Mouse (Mus musculus) limb, embryonic 10.5 days (tissue): ENCODE measurements around the gene Slc16a10. TPM values are rescaled to one million over a fixed set of nuclear protein-coding genes. Genes with fewer than 3 reads are reported as not detected.
"Not testable (repeated sequence)": the region's sequence is repeated elsewhere in the genome, so short reads cannot be mapped to it uniquely, and the experiment has no call there.

Source experiments
- DNase-seq: peaks from one replicate; pipeline ENCODE4 v3.0.0-alpha.2; 2017; ENCODE audit warnings: low spot score
- H3K27ac ChIP-seq: fragments of 300-500 bp; sonication (generic); 2 replicates; pipeline ENCODE4 v1.5.1; 2016; ENCODE audit warnings: mild to moderate bottlenecking
- H3K27me3 ChIP-seq: fragments of 300-500 bp; sonication (generic); 2 replicates; pipeline ENCODE4 v1.6.1; 2016; ENCODE audit warnings: low read depth, mild to moderate bottlenecking; ENCODE audit not compliant: poor library complexity, severe bottlenecking
- H3K36me3 ChIP-seq: fragments of 300-500 bp; sonication (generic); 2 replicates; pipeline ENCODE4 v1.6.1; 2016; ENCODE audit warnings: mild to moderate bottlenecking, moderate library complexity
- H3K4me1 ChIP-seq: fragments of 300-500 bp; sonication (generic); 2 replicates; pipeline ENCODE4 v1.6.1; 2016
- H3K4me3 ChIP-seq: fragments of 300-500 bp; sonication (generic); 2 replicates; pipeline ENCODE4 v1.5.1; 2016; ENCODE audit warnings: mild to moderate bottlenecking, moderate library complexity
- H3K9me3 ChIP-seq: fragments of 300-500 bp; sonication (generic); replicated peaks from 2 replicates; pipeline ENCODE4 v1.6.1; 2016; ENCODE audit warnings: mild to moderate bottlenecking
- WGBS: fragments of 180-500 bp; shearing (Covaris S2); methylation state at CpG from one replicate; pipeline ENCODE4 v1.1.7; 2016; 5-methylcytosine and 5-hydroxymethylcytosine counted together
- polyA plus RNA-seq: library from polyadenylated mRNA; unstranded; fragments of >200 nt; fragmentation: Nextera tagmentation; extraction: Ambion mirVana; gene quantifications from 2 replicates; pipeline ENCODE4 v1.2.1, GENCODE M21; 2016

Gene Slc16a10
- polyA plus RNA-seq, 1 experiment from 2014 or later = 10.4 TPM

DNA sequence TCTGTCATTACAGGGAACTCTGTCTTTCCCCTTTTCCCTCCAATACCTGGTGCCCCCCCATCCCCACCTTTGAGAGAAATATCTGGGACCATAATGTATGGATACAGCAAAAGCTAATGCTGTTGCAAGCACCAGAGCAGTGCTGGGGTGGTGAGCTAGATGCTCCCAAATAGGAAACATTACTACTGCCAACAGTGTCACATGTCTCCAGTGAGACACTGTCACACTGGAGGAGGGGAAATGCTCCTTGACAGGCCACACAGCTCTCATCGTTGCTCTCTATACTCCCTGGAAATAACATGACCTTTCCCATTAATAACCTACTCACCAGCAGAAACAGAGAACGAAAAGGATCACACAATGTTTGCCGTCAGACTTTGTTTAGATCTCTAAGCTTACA, 122.6 kb downstream of the Slc16a10 start:
- no peak overlapping the region for H3K4me3 ChIP-seq
- no peak overlapping the region for H3K27ac ChIP-seq
- peaks cover 14% of the 10 kb centered on the region for H3K27me3 ChIP-seq
- H3K9me3 ChIP-seq = no peaks in the 10 kb centered on the region
- no peak for DNase-seq
- WGBS = 71% methylated on average over 3 of the region's 3 CpGs
- H3K36me3 ChIP-seq = no peaks in the 10 kb centered on the region
- H3K4me1 ChIP-seq = peaks cover 15% of the 10 kb centered on the region

DNA sequence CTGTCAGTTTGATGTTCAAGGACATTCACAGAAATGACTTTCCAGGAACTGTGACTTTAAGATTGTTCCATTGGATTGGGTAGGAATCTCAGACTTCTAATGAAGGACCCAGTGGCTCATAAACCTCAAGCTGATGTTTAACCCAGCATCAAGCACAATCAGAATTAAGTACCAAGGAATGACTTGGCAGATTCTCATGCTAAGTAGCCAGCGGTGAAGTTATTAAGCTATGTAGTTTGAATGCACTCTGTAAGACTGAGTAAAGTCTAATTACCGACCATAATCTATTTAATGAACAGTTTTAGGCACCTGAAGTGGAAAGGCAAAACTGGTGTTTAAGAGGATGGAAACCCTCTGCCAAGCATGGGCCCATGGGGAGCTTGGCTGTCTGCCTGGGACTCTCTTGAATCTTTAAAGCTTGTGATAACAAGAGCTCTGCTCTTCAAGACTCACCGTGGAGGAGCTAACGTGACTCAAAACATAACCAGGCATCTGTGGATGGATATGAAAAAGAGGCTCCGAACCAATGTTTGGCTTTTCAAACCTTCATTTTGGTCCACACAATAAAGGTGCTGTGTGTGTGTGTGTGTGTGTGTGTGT, 123.7 kb downstream of the Slc16a10 start:
- Histone ChIP-seq H3K27me3 (peaks cover 5% of the 10 kb centered on the region), H3K4me1 (peaks cover 10% of the 10 kb centered on the region; the same call in 1 of the 2 replicates), H3K27ac (no peak overlapping the region), H3K9me3 (no peaks in the 10 kb centered on the region), H3K36me3 (no peaks in the 10 kb centered on the region), H3K4me3 (no peak overlapping the region)
- WGBS = 93% methylated on average over 5 of the region's 5 CpGs
- DNase-seq = no peak

DNA sequence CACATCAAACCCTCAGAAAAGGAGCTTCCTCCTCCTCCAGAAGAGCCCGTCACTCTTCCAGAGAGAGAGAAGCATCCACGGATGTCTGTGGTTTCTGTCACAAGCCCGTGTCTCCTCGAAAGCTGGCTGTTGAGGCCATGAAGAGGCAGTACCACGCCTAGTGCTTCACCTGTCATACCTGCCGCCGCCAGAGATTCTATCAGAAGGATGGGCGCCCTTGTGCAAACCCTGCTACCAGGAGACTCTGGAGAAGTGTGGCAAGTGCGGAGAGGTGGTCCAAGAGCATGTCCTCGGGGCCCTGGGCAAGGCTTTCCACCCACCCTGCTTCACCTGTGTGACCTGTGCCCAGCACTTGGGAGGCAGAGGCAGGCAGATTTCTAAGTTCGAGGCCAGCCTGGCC, 132.5 kb downstream of the Slc16a10 start:
- H3K36me3 ChIP-seq = no peaks in the 10 kb centered on the region
- peaks cover 14% of the 10 kb centered on the region for H3K4me1 ChIP-seq
- H3K9me3 ChIP-seq = no peaks in the 10 kb centered on the region
- no peak overlapping the region for H3K4me3 ChIP-seq
- H3K27me3 ChIP-seq = no peaks in the 10 kb centered on the region
- 87% methylated on average over 11 of the region's 11 CpGs for WGBS
- no peak overlapping the region for H3K27ac ChIP-seq
- DNase-seq = no peak

DNA sequence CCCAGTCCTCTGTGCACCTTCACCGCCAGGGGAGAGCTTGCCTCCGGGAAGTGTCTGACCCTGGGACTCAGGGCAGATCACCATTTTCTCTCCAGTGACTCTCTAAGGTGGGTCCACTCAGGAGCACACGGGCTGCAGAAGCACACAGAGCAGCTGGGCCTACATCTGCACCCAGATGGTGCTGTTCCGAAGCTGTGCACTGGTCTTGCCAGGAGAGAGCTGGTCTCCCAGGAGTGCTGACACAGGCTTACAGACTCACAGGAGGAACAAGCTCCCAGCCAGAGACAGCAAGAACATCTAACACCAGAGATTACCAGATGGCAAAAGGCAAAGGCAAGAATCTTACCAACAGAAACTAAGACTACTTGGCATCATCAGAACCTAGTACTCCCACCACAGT, 133.2 kb downstream of the Slc16a10 start:
- not testable (repeated sequence) for DNase-seq, H3K27ac ChIP-seq, H3K27me3 ChIP-seq, H3K36me3 ChIP-seq, H3K9me3 ChIP-seq, H3K4me3 ChIP-seq
- 87% methylated on average over 4 of the region's 4 CpGs for WGBS
- H3K4me1 ChIP-seq = peaks cover 15% of the 10 kb centered on the region

DNA sequence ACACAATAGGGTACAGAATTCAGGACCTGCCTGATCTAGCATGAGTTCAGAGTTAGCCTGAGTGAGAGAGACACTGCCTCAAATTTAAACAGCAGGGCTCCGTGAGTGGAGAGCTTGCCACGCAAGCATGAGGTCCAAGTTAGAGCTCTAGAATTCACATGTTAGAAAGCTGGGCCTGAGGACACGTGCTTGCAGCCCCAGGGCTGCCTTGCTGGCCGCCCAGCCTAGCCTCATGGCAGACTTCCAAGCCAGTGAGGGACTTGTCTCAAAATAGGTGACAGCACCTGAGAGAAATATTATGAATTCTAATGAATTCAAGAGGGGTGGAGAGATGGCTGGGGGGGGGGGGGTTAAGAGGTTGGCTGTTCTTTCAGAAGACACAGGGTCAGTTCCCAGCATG, 134.1 kb downstream of the Slc16a10 start:
- Histone ChIP-seq H3K4me3 (no peak overlapping the region), H3K36me3 (no peaks in the 10 kb centered on the region), H3K9me3 (no peaks in the 10 kb centered on the region), H3K27me3 (no peaks in the 10 kb centered on the region), H3K4me1 (peaks cover 15% of the 10 kb centered on the region), H3K27ac (no peak overlapping the region)
- no peak for DNase-seq
- 87% methylated on average over 4 of the region's 4 CpGs for WGBS

DNA sequence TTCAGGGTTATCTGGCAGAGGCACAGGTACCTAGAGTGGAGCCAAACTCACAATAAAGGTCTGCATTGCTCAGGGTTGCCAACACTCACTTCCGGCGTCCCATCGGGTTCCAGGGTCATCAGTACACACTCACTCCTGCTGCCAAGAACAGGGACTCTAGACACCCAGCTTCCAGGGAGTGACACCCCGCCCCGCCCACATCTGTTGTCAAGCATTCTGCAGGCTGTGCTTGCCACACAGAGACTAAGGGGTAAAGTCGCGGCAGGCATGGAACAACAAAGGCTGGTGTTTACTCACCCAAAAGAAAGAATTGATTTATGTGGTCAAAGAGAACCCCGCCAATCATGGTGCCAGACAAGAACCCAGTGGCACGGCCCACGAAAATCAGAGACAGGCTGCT, 135.1 kb downstream of the Slc16a10 start:
- no peaks in the 10 kb centered on the region for H3K36me3 ChIP-seq
- no peaks in the 10 kb centered on the region for H3K27me3 ChIP-seq
- no peaks in the 10 kb centered on the region for H3K9me3 ChIP-seq
- no peak overlapping the region for H3K27ac ChIP-seq
- no peak for DNase-seq
- WGBS = 84% methylated on average over 10 of the region's 10 CpGs
- no peak overlapping the region for H3K4me3 ChIP-seq
- peaks cover 15% of the 10 kb centered on the region for H3K4me1 ChIP-seq

DNA sequence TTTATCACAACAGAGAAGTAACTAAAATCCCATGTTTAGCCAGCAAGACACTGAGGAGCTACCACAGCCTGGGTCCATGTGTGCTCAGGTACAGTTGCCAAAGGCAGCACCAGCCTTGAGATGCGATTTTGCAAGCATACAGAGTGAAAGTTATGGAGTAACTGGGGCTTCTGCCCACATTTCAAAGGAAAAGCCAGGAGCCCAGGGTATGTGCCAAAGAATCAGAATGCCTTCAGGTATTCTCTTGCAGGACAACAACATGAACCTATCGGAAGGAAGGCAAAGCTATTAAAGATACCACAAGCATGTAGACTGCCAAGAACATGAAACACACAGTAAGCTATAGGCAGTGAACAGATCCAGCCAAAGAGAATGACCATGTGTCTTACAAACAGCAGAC, 141.3 kb downstream of the Slc16a10 start:
- no peak overlapping the region for H3K27ac ChIP-seq
- H3K36me3 ChIP-seq = no peaks in the 10 kb centered on the region
- no peaks in the 10 kb centered on the region for H3K27me3 ChIP-seq
- no peak for DNase-seq
- no peaks in the 10 kb centered on the region for H3K9me3 ChIP-seq
- WGBS = 91% methylated on average over 2 of the region's 2 CpGs
- H3K4me3 ChIP-seq = no peak overlapping the region
- peaks cover 13% of the 10 kb centered on the region for H3K4me1 ChIP-seq

DNA sequence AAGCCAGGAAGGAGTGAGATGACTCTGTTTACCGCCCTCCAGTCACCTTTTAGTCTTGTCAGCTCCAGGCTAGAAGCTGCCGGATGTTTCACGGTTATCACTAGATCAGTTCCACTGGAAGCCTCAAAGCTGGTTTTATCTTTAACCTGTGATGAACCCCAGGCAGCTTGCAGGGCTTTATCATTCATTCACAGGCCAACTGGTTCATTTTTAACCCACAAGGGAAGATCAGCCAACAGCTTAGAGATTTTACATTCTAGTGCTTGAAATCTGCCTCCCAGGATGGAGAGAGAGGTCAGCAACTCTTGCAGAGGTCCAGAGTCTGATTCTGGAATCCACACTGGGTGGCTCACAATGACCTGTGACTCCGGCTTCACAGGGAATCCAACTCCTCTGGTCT, 150.9 kb downstream of the Slc16a10 start:
- Histone ChIP-seq H3K36me3 (no peaks in the 10 kb centered on the region), H3K27ac (no peak overlapping the region), H3K9me3 (no peaks in the 10 kb centered on the region), H3K4me1 (no peaks in the 10 kb centered on the region), H3K4me3 (no peak overlapping the region), H3K27me3 (no peaks in the 10 kb centered on the region)
- DNase-seq = no peak
- 75% methylated on average over 4 of the region's 4 CpGs for WGBS

DNA sequence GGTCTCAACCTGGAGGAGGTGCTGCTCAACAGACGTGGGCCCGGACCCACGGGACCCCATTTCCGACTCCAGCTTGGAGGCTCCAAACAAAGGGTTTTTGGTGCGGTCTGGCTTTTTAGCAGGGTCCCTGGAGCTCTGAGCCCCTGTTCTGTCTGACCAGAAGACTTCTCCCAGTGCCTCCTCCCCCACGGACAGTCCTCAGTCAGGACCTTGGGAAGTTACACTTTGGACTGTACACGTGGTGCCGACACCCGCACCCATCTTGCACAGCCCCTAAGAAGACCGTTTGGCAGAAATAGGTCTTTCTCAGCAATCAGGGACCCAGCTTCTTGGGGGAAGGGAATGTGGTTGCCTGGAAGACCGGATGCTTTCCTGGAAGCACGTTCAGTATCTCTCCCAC, 155.6 kb downstream of the Slc16a10 start, which contains the start of gene Mfsd4b5:
Mfsd4b5 (minus strand) TSS at position 181 of the 400 bp plus-strand sequence.
- 88% methylated on average over 12 of the region's 12 CpGs for WGBS
- no peaks in the 10 kb centered on the region for H3K27me3 ChIP-seq
- no peak for DNase-seq
- H3K4me3 ChIP-seq = no peak within 1 kb of the TSS
- no peak within 1 kb of the TSS for H3K27ac ChIP-seq
- H3K9me3 ChIP-seq = no peaks in the 10 kb centered on the region
- H3K36me3 ChIP-seq = no peaks in the 10 kb centered on the region
- no peaks in the 10 kb centered on the region for H3K4me1 ChIP-seq

Other genes starting within 250 kb of the Slc16a10 start
- 4.0 and 5.2 TPM in 2 replicates for gene Mfsd4b4, start 243.0 kb downstream of the Slc16a10 start, polyA plus RNA-seq
- gene Mfsd4b2, start 215.3 kb downstream of the Slc16a10 start, polyA plus RNA-seq = not detected in 2 replicates
- 0.10 TPM in 1 of 2 replicates, not detected in the other for gene Mfsd4b3, start 182.1 kb downstream of the Slc16a10 start, polyA plus RNA-seq
- 0.05 TPM in 1 of 2 replicates, not detected in the other for gene Mfsd4b5, start 155.6 kb downstream of the Slc16a10 start, polyA plus RNA-seq
- gene Mfsd4b1, start 117.0 kb downstream of the Slc16a10 start, polyA plus RNA-seq = not detected in 2 replicates
- 85.2 and 106 TPM in 2 replicates for gene Rpf2, start 104.8 kb upstream of the Slc16a10 start, polyA plus RNA-seq
- gene Gtf3c6, start 115.8 kb upstream of the Slc16a10 start, polyA plus RNA-seq = 165 and 182 TPM in 2 replicates
- gene Amd1, start 159.9 kb upstream of the Slc16a10 start, polyA plus RNA-seq = 83.3 and 94.6 TPM in 2 replicates
- 5.0 and 9.0 TPM in 2 replicates for gene Cdk19, start 197.3 kb upstream of the Slc16a10 start, polyA plus RNA-seq